Mouse (Mus musculus) inflammation-experienced regulatory T-cells, adult 16 weeks (primary cell): Measurements from ENCODE around the gene Ifi206. TPM values are rescaled to one million over a fixed set of nuclear protein-coding genes. Genes with fewer than 3 reads are reported as not detected.

Source experiments
- polyA plus RNA-seq: library from polyadenylated mRNA; unstranded; fragments of 100-300 nt; shearing (Covaris generic); gene quantifications from one replicate; pipeline ENCODE4 v1.2.1, GENCODE M21; 2017

The Ifi206 gene
- polyA plus RNA-seq, result 124 TPM

DNA sequence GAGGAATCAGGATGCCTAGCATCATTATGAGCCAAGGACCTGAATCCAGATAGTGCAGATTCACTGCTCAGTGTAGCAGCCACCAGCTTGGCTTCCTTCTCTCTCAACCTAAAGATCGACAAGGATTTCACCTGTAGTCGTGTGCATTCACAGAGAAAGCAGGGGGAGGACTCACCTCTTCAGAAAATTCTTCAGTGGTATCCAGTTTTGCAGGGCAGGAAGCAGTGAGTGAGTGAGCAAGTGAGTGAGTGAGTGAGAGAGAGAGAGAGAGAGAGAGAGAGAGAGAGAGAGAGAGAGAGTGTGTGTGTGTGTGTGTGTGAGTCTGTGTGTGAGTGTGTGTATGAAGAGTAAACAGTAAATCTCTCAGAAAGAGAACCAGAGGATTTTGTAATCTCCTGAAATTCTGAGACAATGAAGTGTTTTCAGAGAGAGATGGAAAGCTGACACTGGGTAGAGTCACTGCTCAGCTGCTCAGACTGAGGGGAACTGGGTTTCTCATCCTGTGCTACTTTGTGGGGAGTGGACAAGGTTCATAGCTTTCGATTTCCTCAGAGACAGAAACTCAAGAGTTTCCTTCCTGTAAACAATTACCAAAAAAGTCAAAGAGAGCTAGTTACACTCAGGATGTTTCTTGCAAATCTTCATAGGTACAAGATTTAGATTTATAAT is at the start of gene Ifi206:
TSS of gene Ifi206 (minus strand) at position 230 of the 669 bp plus-strand sequence.

DNA sequence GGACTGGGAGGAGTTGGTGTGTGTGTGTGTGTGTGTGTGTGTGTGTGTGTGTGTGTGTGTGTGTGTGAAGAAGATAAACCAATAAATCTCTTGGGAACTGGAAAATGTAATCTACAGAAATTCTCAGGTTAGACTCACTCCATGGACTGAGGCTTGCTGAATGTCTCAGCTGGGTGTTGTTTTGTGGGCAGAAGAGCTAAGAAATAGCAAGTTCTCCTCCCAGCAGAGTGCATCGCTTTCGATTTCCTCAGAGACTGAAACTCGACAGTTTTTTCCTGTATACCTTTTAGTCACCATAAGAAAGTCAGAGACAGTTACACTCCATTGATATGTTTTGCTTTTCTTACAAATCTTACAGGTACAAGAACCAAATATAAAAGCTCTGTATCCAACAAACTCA is 45.0 kb upstream of the Ifi206 start, which contains the start of gene Ifi214:
TSS of gene Ifi214 (minus strand) at position 167 of the 400 bp plus-strand sequence.

Other genes with a start within 250 kb of the Ifi206 start
- gene Olfr418, start 225.0 kb downstream of the Ifi206 start, polyA plus RNA-seq, result not detected
- not detected for gene Mptx2, start 213.3 kb downstream of the Ifi206 start, polyA plus RNA-seq
- gene Ackr1, start 157.3 kb downstream of the Ifi206 start, polyA plus RNA-seq, result not detected
- 83.0 TPM for gene Aim2, start 140.2 kb downstream of the Ifi206 start, polyA plus RNA-seq
- not detected for gene Cadm3, start 123.3 kb downstream of the Ifi206 start, polyA plus RNA-seq
- 32.4 TPM for gene Ifi214, start 44.9 kb upstream of the Ifi206 start, polyA plus RNA-seq
- gene Ifi213, start 108.2 kb upstream of the Ifi206 start, polyA plus RNA-seq, result 86.1 TPM
- gene Ifi209, start 139.9 kb upstream of the Ifi206 start, polyA plus RNA-seq, result 229 TPM
- gene Ifi208, start 182.6 kb upstream of the Ifi206 start, polyA plus RNA-seq, result 108 TPM